Mouse (Mus musculus) cerebellum, adult (tissue): ENCODE results near the gene Gpr39.

Experiments used
- ATAC-seq: cut with Nextera tagmentation; 2 replicates; pipeline ENCODE4 v1.9.2; 2017; ENCODE audit warnings: mild to moderate bottlenecking, moderate library complexity, mixed read lengths; ENCODE audit not compliant: insufficient number of reproducible peaks, low FRiP score, low TSS enrichment

The Gpr39 gene

DNA sequence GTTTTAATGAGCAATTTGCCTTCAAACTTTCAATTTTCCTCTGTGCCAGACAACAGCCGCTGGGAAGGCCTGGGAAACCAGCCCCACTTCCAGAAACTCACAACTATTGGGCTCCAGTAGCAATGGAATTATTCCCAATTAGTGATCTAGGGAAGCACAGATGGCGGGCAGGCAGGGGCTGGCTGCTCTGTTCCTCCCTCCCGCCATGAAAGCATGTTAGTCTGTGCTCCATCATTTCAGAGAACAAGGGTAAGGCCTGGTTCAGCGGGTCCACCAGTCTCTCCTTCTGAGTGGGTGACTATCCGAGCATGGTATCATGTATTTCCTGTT, 83.9 kb downstream of the Gpr39 start:
- ATAC-seq = peak; percentile 70

DNA sequence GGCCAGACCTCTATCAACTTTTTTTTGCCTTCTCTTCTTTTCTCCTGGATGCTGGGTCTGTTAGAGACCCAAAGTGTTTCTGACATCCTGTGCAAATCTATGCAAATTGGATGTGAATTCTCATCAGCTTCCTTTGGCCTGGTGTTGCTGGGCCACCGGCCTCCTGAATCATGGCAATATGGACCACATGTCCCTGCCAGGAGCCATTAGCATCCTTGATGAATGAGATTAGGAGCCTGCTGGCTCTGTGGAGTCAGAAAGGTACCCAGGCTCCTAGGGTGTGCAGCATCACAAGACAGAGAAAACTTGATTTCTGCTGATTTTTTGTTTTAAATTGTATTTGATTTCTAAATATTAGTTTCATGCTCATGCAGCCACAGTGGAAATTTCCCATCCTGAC, 85.3 kb downstream of the Gpr39 start:
- ATAC-seq = no peak

DNA sequence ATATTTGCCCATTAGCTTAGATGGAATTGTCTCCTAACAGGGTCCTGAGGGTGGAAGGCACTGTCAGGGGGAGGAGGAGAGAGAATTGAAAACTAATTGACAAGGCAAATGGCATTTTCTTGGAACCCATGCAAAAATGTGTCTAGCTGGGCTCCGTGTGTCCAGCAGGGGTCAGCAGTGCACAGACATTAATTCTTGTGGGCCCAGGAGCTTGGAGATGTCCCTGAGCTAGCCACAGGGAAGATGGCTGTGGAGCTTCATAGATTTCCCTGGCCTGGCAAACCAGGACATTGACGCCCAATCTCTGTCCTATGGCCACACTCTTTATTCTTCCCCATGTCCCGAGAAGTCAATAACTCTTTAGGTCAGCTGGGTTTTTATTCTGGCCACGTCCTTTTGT, 113.0 kb downstream of the Gpr39 start:
- ATAC-seq = peak; percentile 31; the same call in 1 of the 2 replicates

- ATAC-seq = no peak
These were observed 123.7 kb downstream of the Gpr39 start for GRCm38 (mm10) chr1:125800506-125800905.

GRCm38 (mm10) chr1:125808426-125808825, 131.6 kb downstream of the Gpr39 start:
- no peak for ATAC-seq

DNA sequence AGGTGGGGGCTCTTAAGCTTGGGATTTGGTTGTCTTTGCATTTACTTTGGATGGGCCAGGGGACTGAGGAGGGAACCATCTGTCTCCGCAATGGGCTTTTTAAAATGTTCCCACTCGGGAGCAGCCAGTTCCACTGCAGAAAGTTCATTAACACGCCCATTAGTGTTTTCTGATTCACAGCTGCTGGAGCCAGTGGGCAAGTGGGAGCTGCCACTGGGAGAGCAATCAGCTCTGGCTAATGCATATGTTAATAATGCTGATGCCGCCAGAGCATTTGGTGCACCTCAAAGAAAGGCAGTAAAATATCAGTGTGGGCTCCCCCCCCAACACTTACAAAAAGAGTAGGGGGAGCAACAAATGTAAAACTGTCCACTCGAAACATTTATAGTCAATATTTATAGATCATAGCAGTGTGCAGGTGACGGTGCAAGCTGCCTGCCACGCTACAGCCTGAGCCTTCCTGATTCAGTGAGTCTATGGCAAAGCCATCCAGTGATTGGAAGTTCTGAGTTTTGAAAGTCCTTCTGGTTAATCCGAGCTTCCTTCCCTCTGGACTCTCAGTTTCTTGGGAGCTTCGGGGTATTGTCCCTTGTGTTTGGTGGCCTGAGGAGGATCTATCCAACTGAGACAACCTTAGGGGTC, 136.5 kb downstream of the Gpr39 start:
- no peak for ATAC-seq

GRCm38 (mm10) chr1:125821101-125821500, 144.3 kb downstream of the Gpr39 start:
- no peak for ATAC-seq

DNA sequence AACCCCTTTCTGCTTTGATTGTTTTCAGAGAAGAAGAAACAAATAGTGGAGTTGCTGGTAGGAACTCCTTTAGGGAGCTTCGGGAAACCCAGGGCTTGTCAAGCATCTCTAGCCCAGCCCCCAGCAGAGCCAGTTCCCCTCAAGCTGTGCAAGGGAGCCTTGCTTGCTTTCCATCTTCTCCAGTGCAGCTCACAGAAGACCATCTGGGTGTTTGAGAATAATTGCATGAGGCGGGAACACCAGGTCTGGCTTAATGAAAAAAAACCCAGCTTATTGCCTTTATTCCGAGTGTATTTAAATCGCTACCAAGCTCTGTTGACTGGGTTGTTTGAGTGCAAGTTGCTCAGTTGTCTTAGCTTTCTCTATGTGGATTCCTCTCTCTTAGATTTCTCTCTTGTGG, 146.8 kb downstream of the Gpr39 start:
- ATAC-seq = no peak

- no peak for ATAC-seq
These were observed 160.7 kb downstream of the Gpr39 start for GRCm38 (mm10) chr1:125837507-125837906.

DNA sequence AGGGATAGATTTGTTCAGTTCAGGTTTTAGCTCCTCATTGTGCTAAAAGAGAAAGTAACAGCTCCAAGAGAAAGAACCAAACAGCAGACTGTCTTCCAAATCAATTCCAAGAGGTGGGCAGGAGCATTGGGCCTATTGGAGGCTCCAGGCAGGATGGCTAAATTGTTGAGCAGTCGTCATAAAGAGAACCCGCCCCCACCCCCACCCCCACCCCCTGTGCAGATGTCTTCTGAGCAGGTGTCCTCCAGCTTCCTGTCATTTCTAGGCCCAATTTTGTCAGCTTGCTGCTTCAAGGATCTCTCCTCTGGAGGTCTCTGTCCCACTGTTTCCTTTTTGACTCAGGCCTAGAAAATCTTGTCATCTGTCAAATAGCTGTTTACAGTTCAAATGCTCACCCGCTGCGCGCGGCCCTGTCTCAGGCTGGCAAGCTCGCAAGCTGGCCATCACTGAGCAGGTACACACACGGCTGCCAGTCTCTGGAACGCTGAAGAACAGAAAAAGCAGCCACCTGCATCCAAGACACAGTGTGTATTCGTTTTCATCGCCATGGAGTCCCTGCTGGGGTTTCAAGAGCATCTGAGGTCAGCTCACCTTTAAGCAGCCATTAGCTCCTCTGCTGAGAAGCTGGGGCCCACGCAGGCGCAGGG, 163.1 kb downstream of the Gpr39 start:
- ATAC-seq = peak; percentile 76

DNA sequence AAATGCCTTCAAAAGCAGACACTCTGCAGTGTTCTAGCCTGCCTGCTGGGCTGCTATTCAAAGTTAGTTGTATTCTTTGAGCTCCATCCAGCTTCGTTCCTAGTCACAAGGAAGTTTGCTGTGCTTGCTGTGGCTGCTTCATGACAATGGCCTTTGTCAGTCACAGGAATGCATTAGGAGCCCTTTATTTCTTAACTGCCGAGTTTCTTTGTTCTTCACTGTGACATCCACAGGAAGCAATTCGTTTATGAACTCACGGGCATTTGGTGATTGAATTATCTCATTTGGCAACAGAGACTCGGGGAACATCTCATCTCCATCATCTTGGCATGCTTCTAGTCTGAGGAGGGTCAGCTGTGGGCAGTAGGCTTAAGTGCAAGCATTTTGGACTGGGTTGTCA, 177.9 kb downstream of the Gpr39 start:
- no peak for ATAC-seq

DNA sequence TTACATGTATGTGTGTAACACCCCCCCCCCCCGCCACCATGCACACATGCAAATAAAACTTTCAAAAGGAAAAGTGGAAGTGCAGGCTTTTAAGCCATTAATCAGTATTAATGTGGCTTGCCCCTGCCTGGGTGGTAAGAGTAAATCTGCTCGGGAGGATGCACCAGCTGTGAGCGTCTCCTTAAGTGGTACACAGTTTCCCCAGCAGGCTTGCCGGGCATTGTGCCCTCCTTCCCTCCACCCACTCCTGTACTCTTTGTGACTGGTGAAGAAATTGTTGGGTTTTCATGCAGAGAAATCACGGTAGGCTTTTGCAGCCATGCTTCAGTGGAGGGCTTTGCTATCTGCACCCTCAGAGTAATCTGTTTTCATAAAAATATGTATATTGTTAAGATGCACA, 181.8 kb downstream of the Gpr39 start:
- ATAC-seq = no peak

DNA sequence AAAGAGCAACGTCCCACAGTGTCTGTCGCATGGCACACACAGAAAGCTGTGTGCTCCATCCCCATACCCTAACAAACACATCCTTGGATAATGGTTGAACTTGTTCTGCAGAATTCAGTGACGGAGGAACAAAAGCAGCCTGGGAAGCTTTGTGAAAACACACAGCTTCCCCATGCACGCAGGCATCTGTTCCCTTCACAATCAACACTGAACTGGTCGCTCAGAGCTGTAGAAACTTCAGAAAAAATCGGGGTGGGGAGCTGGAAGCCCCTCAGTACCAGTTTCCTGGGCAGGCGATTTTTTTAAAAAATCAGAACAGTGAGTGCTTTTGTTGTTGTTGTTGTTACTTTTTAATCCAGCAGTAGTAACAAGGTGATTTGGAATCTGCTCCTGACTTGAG, 193.3 kb downstream of the Gpr39 start:
- ATAC-seq = no peak

GRCm38 (mm10) chr1:125893158-125893557, 216.4 kb downstream of the Gpr39 start:
- ATAC-seq = no peak

GRCm38 (mm10) chr1:125910211-125910870, 233.5 kb downstream of the Gpr39 start:
- ATAC-seq = no peak

GRCm38 (mm10) chr1:125910871-125911265, 234.1 kb downstream of the Gpr39 start:
- no peak for ATAC-seq

GRCm38 (mm10) chr1:125911337-125911900, 234.6 kb downstream of the Gpr39 start:
- no peak; the same call in 1 of the 2 replicates for ATAC-seq

DNA sequence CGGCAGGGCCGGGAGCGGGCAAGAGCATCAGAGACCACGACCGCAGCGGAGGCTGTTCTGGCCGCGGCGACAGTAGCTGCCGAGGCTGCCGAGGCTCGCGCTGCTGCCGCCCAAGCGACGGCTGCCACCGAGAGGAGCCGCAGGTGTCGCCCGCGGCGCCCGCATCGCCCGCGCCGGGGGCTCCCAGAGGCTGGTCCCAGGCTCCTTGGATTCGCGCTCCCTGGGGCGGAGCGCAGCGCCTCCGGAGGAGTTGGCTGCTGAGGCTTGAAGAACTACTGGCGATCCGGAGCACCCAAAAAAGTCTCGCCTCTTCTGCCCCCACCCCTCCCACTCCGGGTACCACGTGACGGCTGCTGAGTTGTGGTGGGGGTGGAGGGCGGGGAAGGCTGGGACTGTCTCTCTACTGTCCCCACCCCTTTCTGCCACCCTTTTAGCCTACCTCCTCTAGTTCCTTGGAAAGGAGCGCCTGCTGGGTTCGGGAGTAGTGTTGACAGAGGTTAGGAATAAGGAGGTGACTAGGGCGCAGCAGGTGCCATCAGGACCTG, 235.2 kb downstream of the Gpr39 start:
- 0 out of 2 replicates have a peak, but pooled peaks have one; percentile 22 for ATAC-seq

DNA sequence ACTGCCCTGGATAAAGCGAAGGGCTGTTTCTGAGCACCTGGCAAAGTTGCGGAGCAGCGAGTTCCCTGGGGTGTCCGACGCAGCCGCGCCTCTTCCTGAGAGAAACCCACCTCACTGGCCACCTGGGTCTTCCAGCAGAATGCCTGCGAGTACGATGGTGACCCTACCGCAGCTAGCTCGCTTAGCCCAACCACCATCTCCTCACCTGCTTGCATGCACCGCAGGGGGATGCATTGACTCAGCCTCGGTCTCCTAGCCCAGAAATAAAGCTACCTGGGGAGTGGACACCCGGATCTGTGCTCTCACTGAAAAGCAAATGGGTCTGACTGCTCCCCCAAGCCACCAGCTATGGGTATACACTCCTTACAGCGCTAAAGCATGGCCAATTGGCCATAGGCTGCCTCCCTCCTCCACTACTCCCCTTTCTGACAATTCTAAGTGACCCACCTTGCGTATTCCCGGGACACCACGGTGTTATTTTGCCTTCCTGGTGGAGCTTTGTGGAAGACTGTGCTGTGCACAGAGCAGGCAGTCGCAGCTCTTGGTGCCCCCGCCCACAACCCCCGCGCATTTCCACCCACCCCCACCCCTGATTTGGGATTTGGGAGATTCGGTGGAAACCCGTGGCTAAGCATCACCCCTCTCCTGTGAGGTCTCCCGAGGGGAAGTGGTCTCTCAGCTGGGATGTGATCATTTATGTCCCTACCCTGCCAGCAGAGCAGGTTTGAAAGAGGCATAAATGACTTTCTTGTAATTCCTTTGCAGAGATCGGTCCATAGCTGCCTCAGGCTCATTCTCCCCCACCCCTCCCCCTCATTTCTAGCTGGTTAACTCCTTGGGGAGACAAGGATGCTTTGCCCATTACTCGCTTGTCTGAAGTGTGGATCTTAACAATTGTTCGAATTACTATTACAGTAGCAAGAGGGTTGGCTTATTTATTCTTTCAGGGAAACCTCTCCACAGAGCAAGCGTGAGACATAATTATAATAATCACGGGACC, 236.1 kb downstream of the Gpr39 start, which contains the start of gene Lypd1:
Lypd1 (minus strand) TSS at position 501 of the 1,000 bp plus-strand sequence.
- no peak for ATAC-seq

DNA sequence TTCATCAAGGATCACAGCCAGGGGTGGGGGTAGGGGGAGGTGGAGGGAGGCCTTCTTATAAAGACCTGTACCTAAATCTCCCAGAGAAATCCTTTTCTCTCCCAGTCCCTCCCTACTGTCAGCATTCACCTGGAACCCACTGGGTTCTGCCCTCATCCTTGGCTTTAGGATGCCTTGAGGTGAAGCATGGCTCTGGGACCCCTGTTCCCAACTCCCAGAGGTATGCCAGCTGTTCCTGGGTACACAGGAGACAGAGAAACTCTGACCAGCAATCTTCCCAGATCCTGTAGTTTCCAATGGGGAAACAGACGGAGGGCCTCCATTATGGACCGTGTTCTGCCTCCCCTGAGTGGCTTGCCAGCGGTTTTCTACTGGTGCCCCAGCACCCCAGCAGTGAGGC, 243.9 kb downstream of the Gpr39 start:
- ATAC-seq = no peak
